9 mouse cellular contexts compared by ENCODE assay signal in genomic region chr5:118708215-118708949, GRCm38 (mm10).
A peak's percentile ranks its signal among the peaks of the same experiment; 100 is the strongest.
DNase-seq lines count a peak whose midpoint lies in the region; ATAC-seq and TF ChIP-seq lines count a peak whose summit lies in the region.
"Had no signal": no experiment of that assay in that cellular context is flagged by ENCODE, and none has a peak within 500 bp of the region (broad histone marks: within the 10 kb centered on the region; RNA-seq: fewer than 3 reads in every experiment).

No protein-coding gene starts in this region.

- peak; percentile 69 to 82 for TF ChIP-seq CTCF in CH12.LX (conservative IDR thresholded peaks at IDR 0.05 in 1 of 2, IDR thresholded peaks at IDR 0.05 in 1 of 2; ENCODE audit: low read depth in 2 of 2, low read length in 2 of 2)
- TF ChIP-seq CTCF in heart, postnatal 0 days (IDR thresholded peaks at IDR 0.05; ENCODE audit: low read depth) = peak; percentile 79
- TF ChIP-seq CTCF in lung, embryonic 14.5 days (IDR thresholded peaks at IDR 0.05; ENCODE audit: low read depth) = peak; percentile 90
- TF ChIP-seq CTCF in small intestine, adult 2 months (IDR thresholded peaks at IDR 0.05; ENCODE audit: extremely low read depth, insufficient read length, insufficient replicate concordance, low read depth, low read length) = peak; percentile 88; the same call in 1 of the 2 replicates

- WGBS in embryonic facial prominence, embryonic 10.5 days = 68% methylated on average over 16 of the region's 16 CpGs
- 71% methylated on average over 16 of the region's 16 CpGs for WGBS in heart, postnatal 0 days
- WGBS in lung, embryonic 14.5 days = 52% methylated on average over 16 of the region's 16 CpGs
- 44% methylated on average over 16 of the region's 16 CpGs for WGBS in small intestine, adult 2 months

- H3K79me2 ChIP-seq in CH12.LX (replicated peaks; ENCODE audit: control insufficient read depth, extremely low read depth, insufficient read depth, poor library complexity, severe bottlenecking) = peaks cover 3% of the 10 kb centered on the region; the same call in 1 of the 2 replicates

- dilution Hi-C loops in CH12.LX (cut with MboI; ENCODE audit: extremely low pct_ligation_motif_present, extremely low pct_unique_long_range_greater_than_20kb, low sequenced_read_pairs) = no loop called here

- no peak for TF ChIP-seq EP300 in CH12.LX (IDR thresholded peaks at IDR 0.05; ENCODE audit: low read length)
- no peak for TF ChIP-seq EP300 in heart, postnatal 0 days (IDR thresholded peaks at IDR 0.05; ENCODE audit: low read depth)

- H3K36me3 ChIP-seq in CH12.LX (replicated peaks in 1 of 2; ENCODE audit: control insufficient read depth in 1 of 2, insufficient read depth in 1 of 2, low read length in 1 of 2) = peaks cover 0 to 23% of the 10 kb centered on the region in 2 experiments
- no peaks in the 10 kb centered on the region for H3K36me3 ChIP-seq in embryonic facial prominence, embryonic 10.5 days (replicated peaks)
- no peaks in the 10 kb centered on the region for H3K36me3 ChIP-seq in heart, postnatal 0 days (replicated peaks; ENCODE audit: control insufficient read depth, insufficient read depth, low read length)
- H3K36me3 ChIP-seq in lung, embryonic 14.5 days (ENCODE audit: insufficient read depth) = no peaks in the 10 kb centered on the region
- H3K36me3 ChIP-seq in small intestine, adult 2 months (ENCODE audit: control insufficient read depth, insufficient read depth, low read length) = no peaks in the 10 kb centered on the region
- H3K36me3 ChIP-seq: heart, embryonic 15.5 days had no signal

- H3K4me1 ChIP-seq in CH12.LX (ENCODE audit: control insufficient read depth in 1 of 2, insufficient read depth in 2 of 2) = peaks cover 0 to 97% of the 10 kb centered on the region in 2 experiments; a peak in 3 of 4 replicates
- peaks cover 66% of the 10 kb centered on the region for H3K4me1 ChIP-seq in embryonic facial prominence, embryonic 10.5 days
- H3K4me1 ChIP-seq in heart, postnatal 0 days (ENCODE audit: control insufficient read depth, insufficient read depth) = peaks cover 15% of the 10 kb centered on the region; the same call in 1 of the 2 replicates
- 0 out of 2 replicates have a peak, but pooled peaks cover 5% of the 10 kb centered on the region for H3K4me1 ChIP-seq in lung, embryonic 14.5 days (ENCODE audit: insufficient read depth)
- H3K4me1 ChIP-seq in small intestine, adult 2 months (ENCODE audit: control insufficient read depth, insufficient read depth, insufficient read length, low read length) = peaks cover 20% of the 10 kb centered on the region

- peak; percentile 57 for TF ChIP-seq RAD21 in CH12.LX (IDR thresholded peaks at IDR 0.05; ENCODE audit: low read depth, low read length)

- H3K4me2 ChIP-seq in CH12.LX (ENCODE audit: insufficient read depth, low read depth, poor library complexity, severe bottlenecking) = no peak overlapping the region
- no peak overlapping the region for H3K4me2 ChIP-seq in heart, postnatal 0 days (ENCODE audit: low read depth, low read length)
- H3K4me2 ChIP-seq in lung, embryonic 14.5 days = no peak overlapping the region
- H3K4me2 ChIP-seq: heart, embryonic 15.5 days had no signal

- no peaks in the 10 kb centered on the region for H3K27me3 ChIP-seq in CH12.LX (replicated peaks)
- no peaks in the 10 kb centered on the region for H3K27me3 ChIP-seq in embryonic facial prominence, embryonic 10.5 days (replicated peaks; ENCODE audit: low read depth, poor library complexity, severe bottlenecking)
- no peaks in the 10 kb centered on the region for H3K27me3 ChIP-seq in heart, postnatal 0 days (ENCODE audit: control insufficient read depth, insufficient read depth, low read length)
- no peaks in the 10 kb centered on the region for H3K27me3 ChIP-seq in lung, embryonic 14.5 days (ENCODE audit: insufficient read depth, low read length)
- no peaks in the 10 kb centered on the region for H3K27me3 ChIP-seq in small intestine, adult 2 months (ENCODE audit: control insufficient read depth, insufficient read depth, low read length)
- H3K27me3 ChIP-seq: heart, embryonic 15.5 days had no signal

- H3K4me3 ChIP-seq in CH12.LX (replicated peaks in 1 of 3; ENCODE audit: low read depth in 2 of 3, low read length in 2 of 3, poor library complexity in 1 of 3) = no peak overlapping the region
- H3K4me3 ChIP-seq in embryonic facial prominence, embryonic 10.5 days = no peak overlapping the region
- no peak overlapping the region for H3K4me3 ChIP-seq in heart, postnatal 0 days (ENCODE audit: low read depth, low read length)
- H3K4me3 ChIP-seq in lung, embryonic 14.5 days (ENCODE audit: low read depth, low read length) = no peak overlapping the region
- H3K4me3 ChIP-seq in small intestine, adult 2 months (ENCODE audit: low read depth, low read length) = no peak overlapping the region
- H3K4me3 ChIP-seq: heart, embryonic 15.5 days had no signal

- in situ Hi-C loops in CH12.LX (cut with MboI; ENCODE audit: low pct_ligation_motif_present, low pct_unique_long_range_greater_than_20kb, low sequenced_read_pairs) = no loop called here

- ATAC-seq in heart, postnatal 0 days (ENCODE audit: insufficient read depth, low read depth) = no peak
- ATAC-seq in lung, embryonic 14.5 days (ENCODE audit: insufficient read depth) = peak; percentile 45; the same call in 1 of the 2 replicates

- no peak overlapping the region for H3K9ac ChIP-seq in CH12.LX (ENCODE audit: insufficient read depth, low read depth)
- no peak overlapping the region for H3K9ac ChIP-seq in heart, postnatal 0 days (replicated peaks; ENCODE audit: low read depth, low read length)
- H3K9ac ChIP-seq in lung, embryonic 14.5 days = no peak overlapping the region
- H3K9ac ChIP-seq: heart, embryonic 15.5 days had no signal

- no peak for TF ChIP-seq POLR2A in CH12.LX (IDR thresholded peaks at IDR 0.05; ENCODE audit: low read depth, low read length)
- TF ChIP-seq POLR2A in small intestine, adult 2 months (IDR thresholded peaks at IDR 0.05; ENCODE audit: low read depth, low read length) = no peak

- H3K27ac ChIP-seq in CH12.LX (ENCODE audit: insufficient read depth, low read depth) = no peak overlapping the region
- H3K27ac ChIP-seq in embryonic facial prominence, embryonic 10.5 days (replicated peaks) = no peak overlapping the region; the same call in 1 of the 2 replicates
- no peak overlapping the region for H3K27ac ChIP-seq in heart, postnatal 0 days (ENCODE audit: low read depth)
- no peak overlapping the region for H3K27ac ChIP-seq in lung, embryonic 14.5 days (ENCODE audit: low read depth)
- no peak overlapping the region for H3K27ac ChIP-seq in small intestine, adult 2 months (ENCODE audit: insufficient read depth, low read depth, low read length)
- H3K27ac ChIP-seq: heart, embryonic 15.5 days had no signal

- peak; percentile 70 for DNase-seq in CH12.LX (ENCODE audit: extremely low read depth)
- DNase-seq in adrenal gland, postnatal 10 days = peak; percentile 87
- peak; percentile 83 for DNase-seq in embryonic facial prominence, embryonic 10.5 days (ENCODE audit: low spot score)
- DNase-seq in heart, postnatal 0 days (ENCODE audit: low spot score) = peak; percentile 41
- DNase-seq in kidney, postnatal 4 days = peak; percentile 84 to 86
- DNase-seq in lung, embryonic 14.5 days = peak; percentile 79
- peak; percentile 49 for DNase-seq in yolk sac, embryonic 10.5 days (ENCODE audit: low spot score)

- H3K9me3 ChIP-seq in CH12.LX (replicated peaks; ENCODE audit: low read length) = no peaks in the 10 kb centered on the region
- no peaks in the 10 kb centered on the region for H3K9me3 ChIP-seq in embryonic facial prominence, embryonic 10.5 days
- H3K9me3 ChIP-seq in heart, postnatal 0 days (replicated peaks; ENCODE audit: control insufficient read depth, low read length) = no peaks in the 10 kb centered on the region
- no peaks in the 10 kb centered on the region for H3K9me3 ChIP-seq in lung, embryonic 14.5 days (ENCODE audit: low read depth, low read length)
- H3K9me3 ChIP-seq: heart, embryonic 15.5 days had no signal

TF ChIP-seq in CH12.LX, 34 proteins besides CTCF, POLR2A, EP300 and RAD21:
- TF ChIP-seq ZKSCAN1 (IDR thresholded peaks at IDR 0.05; ENCODE audit: borderline replicate concordance, low read depth, low read length) (no peak), ELF1 (IDR thresholded peaks at IDR 0.05; ENCODE audit: low read depth, low read length) (peak; percentile 44; the same call in 1 of the 2 replicates), CHD2 (IDR thresholded peaks at IDR 0.05; ENCODE audit: low read length) (no peak), SMC3 (IDR thresholded peaks at IDR 0.05; ENCODE audit: low read depth, low read length) (peak; percentile 77), JUN (IDR thresholded peaks at IDR 0.05; ENCODE audit: insufficient read depth, low read depth, low read length) (no peak)
